Mouse (Mus musculus) liver, adult 2 months (tissue): ENCODE measurements at regions not wholly inside any gene's neighbourhood (a gene's known extent, or its start where the extent isn't known, plus 50 kb on each side); places are given as distances from the start of the nearest gene placed in this dataset.

Experiments used
- DNase-seq: peaks from one replicate; pipeline ENCODE4 v3.0.0-alpha.2; 2011; ENCODE audit warnings: low read depth, low spot score; ENCODE audit errors: extremely low read depth
- H3K27ac ChIP-seq: fragments of 200-500 bp; replicated peaks from 2 replicates; pipeline ENCODE4 v1.5.1; 2012; ENCODE audit warnings: low read depth, mild to moderate bottlenecking, control low read depth, inconsistent platforms, low read length; ENCODE audit not compliant: insufficient read depth
- H3K27me3 ChIP-seq: fragments of 200-500 bp; 2 replicates; pipeline ENCODE4 v1.6.1; 2012; ENCODE audit warnings: mild to moderate bottlenecking, moderate library complexity, low read length, inconsistent platforms; ENCODE audit not compliant: control insufficient read depth, insufficient read depth
- H3K36me3 ChIP-seq: fragments of 200-500 bp; 2 replicates; pipeline ENCODE4 v1.6.1; 2012; ENCODE audit warnings: low read length, inconsistent platforms; ENCODE audit not compliant: control insufficient read depth, insufficient read depth
- H3K4me1 ChIP-seq: fragments of 200-500 bp; 2 replicates; pipeline ENCODE4 v1.6.1; 2011; ENCODE audit warnings: low read length; ENCODE audit not compliant: control insufficient read depth, insufficient read depth
- H3K4me3 ChIP-seq: fragments of 200-500 bp; 2 replicates; pipeline ENCODE4 v1.5.1; 2011; ENCODE audit warnings: low read depth, mild to moderate bottlenecking, control low read depth, low read length, moderate library complexity; ENCODE audit not compliant: insufficient read depth
- H3K79me2 ChIP-seq: fragments of 200-500 bp; 2 replicates; pipeline ENCODE4 v1.6.1; 2012; ENCODE audit warnings: inconsistent platforms, mild to moderate bottlenecking, low read length, moderate library complexity; ENCODE audit not compliant: control insufficient read depth, insufficient read depth
- H3K9ac ChIP-seq: fragments of 200-500 bp; 2 replicates; pipeline ENCODE4 v1.6.1; 2012; ENCODE audit warnings: low read depth, mild to moderate bottlenecking, control low read depth, inconsistent platforms, low read length
- CTCF ChIP-seq: fragments of 200-500 bp; IDR thresholded peaks from 2 replicates; pipeline ENCODE4 v1.5.1; 2011; ENCODE audit warnings: low read depth, low read length, control low read depth
- POLR2A ChIP-seq: fragments of 200-500 bp; IDR thresholded peaks from 2 replicates; pipeline ENCODE4 v1.6.1; 2011; ENCODE audit warnings: low read length, control low read depth; ENCODE audit not compliant: insufficient read depth; ENCODE audit errors: extremely low read depth
- WGBS: fragments of 180-500 bp; shearing (Covaris S2); methylation state at CpG from one replicate; pipeline ENCODE4 v1.1.7; 2018; 5-methylcytosine and 5-hydroxymethylcytosine counted together

- Histone ChIP-seq H3K79me2 (no peaks in the 10 kb centered on the region), H3K27me3 (no peaks in the 10 kb centered on the region), H3K36me3 (no peaks in the 10 kb centered on the region), H3K4me3 (no peak overlapping the region), H3K4me1 (no peaks in the 10 kb centered on the region), H3K9ac (no peak overlapping the region), H3K27ac (no peak overlapping the region)
- DNase-seq, result no peak
- 84% methylated on average over 3 of the region's 3 CpGs for WGBS
- no peak for TF ChIP-seq POLR2A
- no peak for TF ChIP-seq CTCF
Observed at GRCm38 (mm10) chr14:58496902-58497301, 426.6 kb downstream of the Fgf9 start.

GRCm38 (mm10) chr14:58494400-58494987 lies 424.1 kb downstream of the Fgf9 start:
- no peak overlapping the region for H3K4me3 ChIP-seq

GRCm38 (mm10) chr14:58492118-58492517 lies 421.8 kb downstream of the Fgf9 start:
- Histone ChIP-seq H3K4me3 (no peak overlapping the region), H3K27me3 (no peaks in the 10 kb centered on the region), H3K79me2 (no peaks in the 10 kb centered on the region), H3K36me3 (no peaks in the 10 kb centered on the region), H3K9ac (no peak overlapping the region), H3K4me1 (no peaks in the 10 kb centered on the region), H3K27ac (no peak overlapping the region)
- TF ChIP-seq POLR2A (no peak), CTCF (no peak)
- no peak for DNase-seq
- WGBS, result 89% methylated on average over 2 of the region's 2 CpGs

More at GRCm38 (mm10) chr14:58494400-58494987, 424.1 kb downstream of the Fgf9 start:
- Histone ChIP-seq H3K9ac (no peak overlapping the region), H3K79me2 (no peaks in the 10 kb centered on the region), H3K27ac (no peak overlapping the region), H3K4me1 (no peaks in the 10 kb centered on the region), H3K36me3 (no peaks in the 10 kb centered on the region), H3K27me3 (no peaks in the 10 kb centered on the region)
- TF ChIP-seq CTCF, result no peak
- TF ChIP-seq POLR2A, result no peak
- peak; percentile 16 for DNase-seq
- WGBS, result 53% methylated on average over 5 of the region's 5 CpGs

GRCm38 (mm10) chr14:58488803-58489202 lies 418.5 kb downstream of the Fgf9 start:
- H3K4me1 ChIP-seq, result no peaks in the 10 kb centered on the region
- no peaks in the 10 kb centered on the region for H3K79me2 ChIP-seq
- no peaks in the 10 kb centered on the region for H3K27me3 ChIP-seq
- H3K4me3 ChIP-seq, result no peak overlapping the region
- no peaks in the 10 kb centered on the region for H3K36me3 ChIP-seq
- H3K9ac ChIP-seq, result no peak overlapping the region
- TF ChIP-seq CTCF, result no peak
- TF ChIP-seq POLR2A, result no peak
- 90% methylated on average over 6 of the region's 6 CpGs for WGBS
- no peak overlapping the region for H3K27ac ChIP-seq
- no peak for DNase-seq

GRCm38 (mm10) chr14:58487836-58488235 lies 417.5 kb downstream of the Fgf9 start:
- DNase-seq, result no peak
- H3K27me3 ChIP-seq, result no peaks in the 10 kb centered on the region
- H3K36me3 ChIP-seq, result no peaks in the 10 kb centered on the region
- 93% methylated on average over 6 of the region's 6 CpGs for WGBS
- no peak overlapping the region for H3K4me3 ChIP-seq
- TF ChIP-seq POLR2A (no peak), CTCF (no peak)
- no peak overlapping the region for H3K9ac ChIP-seq
- no peaks in the 10 kb centered on the region for H3K79me2 ChIP-seq
- no peaks in the 10 kb centered on the region for H3K4me1 ChIP-seq
- no peak overlapping the region for H3K27ac ChIP-seq

GRCm38 (mm10) chr14:58480454-58480853 lies 410.1 kb downstream of the Fgf9 start:
- Histone ChIP-seq H3K36me3 (no peaks in the 10 kb centered on the region), H3K4me1 (no peaks in the 10 kb centered on the region), H3K27ac (no peak overlapping the region), H3K27me3 (no peaks in the 10 kb centered on the region), H3K4me3 (no peak overlapping the region), H3K79me2 (no peaks in the 10 kb centered on the region), H3K9ac (no peak overlapping the region)
- no peak for TF ChIP-seq CTCF
- TF ChIP-seq POLR2A, result no peak
- no peak for DNase-seq
- 53% methylated on average over 2 of the region's 2 CpGs for WGBS
